Mouse (Mus musculus): ENCODE measurements around the gene Zfp277. TPM values are rescaled to one million over a fixed set of nuclear protein-coding genes. Genes with fewer than 3 reads are reported as not detected.
A peak's percentile ranks its signal among the peaks of the same experiment; 100 is the strongest.

The Zfp277 gene
- polyA plus RNA-seq, 1 experiment from 2014 or later: 40.0 TPM

- H3K27me3 ChIP-seq (ENCODE audit: control insufficient read depth, insufficient read depth, low read length): no peaks in the 10 kb centered on the region
- 86% methylated on average over 4 of the region's 4 CpGs for WGBS
- no peak overlapping the region for H3K4me3 ChIP-seq (ENCODE audit: low read depth, low read length)
- no peak overlapping the region for H3K27ac ChIP-seq (ENCODE audit: low read depth, low read length)
- H3K36me3 ChIP-seq (ENCODE audit: control insufficient read depth, insufficient read depth, low read length): no peaks in the 10 kb centered on the region
- ATAC-seq (ENCODE audit: low FRiP score): no peak
- no peak overlapping the region for H3K4me2 ChIP-seq
- H3K9ac ChIP-seq (ENCODE audit: low read length): no peak overlapping the region
- DNase-seq (ENCODE audit: low spot score, missing footprints): no peak
- no peaks in the 10 kb centered on the region for H3K4me1 ChIP-seq (ENCODE audit: control insufficient read depth, insufficient read depth, low read length)
- H3K9me3 ChIP-seq (ENCODE audit: control insufficient read depth, low read length): 0 out of 2 replicates have a peak, but pooled peaks cover 3% of the 10 kb centered on the region
Observed at GRCm38 (mm10) chr12:40286539-40286938, 159.2 kb downstream of the Zfp277 start.

- 92% methylated on average over 4 of the region's 4 CpGs for WGBS
- DNase-seq (ENCODE audit: low spot score, missing footprints) (peak; percentile 61), ATAC-seq (ENCODE audit: low FRiP score) (no peak)
- Histone ChIP-seq H3K4me2 (no peak overlapping the region), H3K9me3 (ENCODE audit: control insufficient read depth, low read length) (no peaks in the 10 kb centered on the region), H3K36me3 (ENCODE audit: control insufficient read depth, insufficient read depth, low read length) (no peaks in the 10 kb centered on the region), H3K9ac (ENCODE audit: low read length) (no peak overlapping the region), H3K4me1 (ENCODE audit: control insufficient read depth, insufficient read depth, low read length) (no peaks in the 10 kb centered on the region), H3K4me3 (ENCODE audit: low read depth, low read length) (no peak overlapping the region), H3K27me3 (ENCODE audit: control insufficient read depth, insufficient read depth, low read length) (no peaks in the 10 kb centered on the region), H3K27ac (ENCODE audit: low read depth, low read length) (no peak overlapping the region)
Observed at GRCm38 (mm10) chr12:40280596-40281325, 164.9 kb downstream of the Zfp277 start.

GRCm38 (mm10) chr12:40277581-40277980 is 168.1 kb downstream of the Zfp277 start:
- no peaks in the 10 kb centered on the region for H3K4me1 ChIP-seq (ENCODE audit: control insufficient read depth, insufficient read depth, low read length)
- no peak overlapping the region for H3K4me2 ChIP-seq
- H3K36me3 ChIP-seq (ENCODE audit: control insufficient read depth, insufficient read depth, low read length): no peaks in the 10 kb centered on the region
- no peak overlapping the region for H3K27ac ChIP-seq (ENCODE audit: low read depth, low read length)
- H3K27me3 ChIP-seq (ENCODE audit: control insufficient read depth, insufficient read depth, low read length): no peaks in the 10 kb centered on the region
- H3K4me3 ChIP-seq (ENCODE audit: low read depth, low read length): no peak overlapping the region
- ATAC-seq (ENCODE audit: low FRiP score): no peak
- H3K9ac ChIP-seq (ENCODE audit: low read length): no peak overlapping the region
- WGBS: 89% methylated on average over 3 of the region's 3 CpGs
- no peaks in the 10 kb centered on the region for H3K9me3 ChIP-seq (ENCODE audit: control insufficient read depth, low read length)
- DNase-seq (ENCODE audit: low spot score, missing footprints): no peak

- no peaks in the 10 kb centered on the region for H3K36me3 ChIP-seq (ENCODE audit: control insufficient read depth, insufficient read depth, low read length)
- DNase-seq (ENCODE audit: low spot score, missing footprints) (no peak), ATAC-seq (ENCODE audit: low FRiP score) (no peak)
- no peak overlapping the region for H3K27ac ChIP-seq (ENCODE audit: low read depth, low read length)
- H3K4me3 ChIP-seq (ENCODE audit: low read depth, low read length): no peak overlapping the region
- no peaks in the 10 kb centered on the region for H3K9me3 ChIP-seq (ENCODE audit: control insufficient read depth, low read length)
- H3K9ac ChIP-seq (ENCODE audit: low read length): no peak overlapping the region
- H3K27me3 ChIP-seq (ENCODE audit: control insufficient read depth, insufficient read depth, low read length): no peaks in the 10 kb centered on the region
- no peaks in the 10 kb centered on the region for H3K4me1 ChIP-seq (ENCODE audit: control insufficient read depth, insufficient read depth, low read length)
- H3K4me2 ChIP-seq: no peak overlapping the region
Observed at GRCm38 (mm10) chr12:40274931-40275330, 170.8 kb downstream of the Zfp277 start.

- Histone ChIP-seq H3K9me3 (ENCODE audit: control insufficient read depth, low read length) (no peaks in the 10 kb centered on the region), H3K4me2 (no peak overlapping the region)
Observed at GRCm38 (mm10) chr12:40273339-40273738, 172.4 kb downstream of the Zfp277 start.

GRCm38 (mm10) chr12:40272710-40273109 is 173.0 kb downstream of the Zfp277 start:
- Histone ChIP-seq H3K4me2 (no peak overlapping the region), H3K36me3 (ENCODE audit: control insufficient read depth, insufficient read depth, low read length) (no peaks in the 10 kb centered on the region), H3K9ac (ENCODE audit: low read length) (no peak overlapping the region), H3K4me1 (ENCODE audit: control insufficient read depth, insufficient read depth, low read length) (no peaks in the 10 kb centered on the region), H3K27me3 (ENCODE audit: control insufficient read depth, insufficient read depth, low read length) (no peaks in the 10 kb centered on the region), H3K9me3 (ENCODE audit: control insufficient read depth, low read length) (no peaks in the 10 kb centered on the region), H3K27ac (ENCODE audit: low read depth, low read length) (no peak overlapping the region), H3K4me3 (ENCODE audit: low read depth, low read length) (no peak overlapping the region)
- 89% methylated on average over 4 of the region's 4 CpGs for WGBS
- no peak for DNase-seq (ENCODE audit: low spot score, missing footprints)
- ATAC-seq (ENCODE audit: low FRiP score): no peak

More at GRCm38 (mm10) chr12:40273339-40273738, 172.4 kb downstream of the Zfp277 start:
- Histone ChIP-seq H3K27me3 (ENCODE audit: control insufficient read depth, insufficient read depth, low read length) (no peaks in the 10 kb centered on the region), H3K9ac (ENCODE audit: low read length) (no peak overlapping the region), H3K4me3 (ENCODE audit: low read depth, low read length) (no peak overlapping the region), H3K4me1 (ENCODE audit: control insufficient read depth, insufficient read depth, low read length) (no peaks in the 10 kb centered on the region), H3K27ac (ENCODE audit: low read depth, low read length) (no peak overlapping the region), H3K36me3 (ENCODE audit: control insufficient read depth, insufficient read depth, low read length) (no peaks in the 10 kb centered on the region)
- 91% methylated on average over 4 of the region's 4 CpGs for WGBS
- ATAC-seq (ENCODE audit: low FRiP score) (no peak), DNase-seq (ENCODE audit: low spot score, missing footprints) (no peak)

GRCm38 (mm10) chr12:40268313-40268712 is 177.4 kb downstream of the Zfp277 start:
- Histone ChIP-seq H3K9me3 (ENCODE audit: control insufficient read depth, low read length) (no peaks in the 10 kb centered on the region), H3K4me2 (no peak overlapping the region), H3K4me3 (ENCODE audit: low read depth, low read length) (no peak overlapping the region), H3K27ac (ENCODE audit: low read depth, low read length) (no peak overlapping the region), H3K4me1 (ENCODE audit: control insufficient read depth, insufficient read depth, low read length) (no peaks in the 10 kb centered on the region), H3K9ac (ENCODE audit: low read length) (no peak overlapping the region), H3K36me3 (ENCODE audit: control insufficient read depth, insufficient read depth, low read length) (no peaks in the 10 kb centered on the region), H3K27me3 (ENCODE audit: control insufficient read depth, insufficient read depth, low read length) (no peaks in the 10 kb centered on the region)
- 85% methylated on average over 2 of the region's 2 CpGs for WGBS
- no peak for DNase-seq (ENCODE audit: low spot score, missing footprints)
- no peak for ATAC-seq (ENCODE audit: low FRiP score)

Other genes starting within 250 kb of the Zfp277 start
- gene Lsmem1, start 246.4 kb downstream of the Zfp277 start, polyA plus RNA-seq (2014; fragmentation: Nextera tagmentation; extraction: Ambion mirVana): not detected in 2 replicates
- gene Ifrd1, start 197.4 kb downstream of the Zfp277 start, polyA plus RNA-seq (2014; fragmentation: Nextera tagmentation; extraction: Ambion mirVana): 198 and 210 TPM in 2 replicates
- gene Dock4, start 50 bp upstream of the Zfp277 start, polyA plus RNA-seq (2014; fragmentation: Nextera tagmentation; extraction: Ambion mirVana): 10.2 and 12.6 TPM in 2 replicates